Mouse (Mus musculus) erythroid progenitor cell, adult 5-6 weeks (primary cell): ENCODE results near the gene Tmem190. TPM values are rescaled to one million over a fixed set of nuclear protein-coding genes. Genes with fewer than 3 reads are reported as not detected.
A peak's percentile ranks its signal among the peaks of the same experiment; 100 is the strongest.
"Not testable (repeated sequence)": the region's sequence is repeated elsewhere in the genome, so short reads cannot be mapped to it uniquely, and the experiment has no call there.

ENCODE experiments used
- ATAC-seq: replicated peaks from 2 replicates; pipeline ENCODE4 v1.8.0; 2016; ENCODE audit warnings: moderate number of reproducible peaks, mild to moderate bottlenecking, moderate TSS enrichment, inconsistent platforms; ENCODE audit not compliant: poor library complexity, low FRiP score, severe bottlenecking
- total RNA-seq, 2 experiments: library from RNA; stranded (forward) in 1 of 2; stranded (reverse) in 1 of 2; fragments of 150-400 nt in 1 of 2; fragments of 186-747, 209-891 nt in 1 of 2; gene quantifications; 2 replicates each; pipeline versions ENCODE4 v1.2.3 to v1.2.4; 2015 to 2017; ENCODE audit warnings: low replicate concordance in 2 of 2

Tmem190 gene
- total RNA-seq, 2 experiments from 2014 or later = not detected

- ATAC-seq = no peak
These were observed 17.6 kb upstream of the Tmem190 start for GRCm38 (mm10) chr7:4764946-4765710.

GRCm38 (mm10) chr7:4771202-4771601 lies 11.5 kb upstream of the Tmem190 start, which contains the start of gene Fam71e2:
Fam71e2 (minus strand) TSS chr7:4771302.
- ATAC-seq = no peak

- no peak for ATAC-seq
These were observed 6.6 kb upstream of the Tmem190 start for GRCm38 (mm10) chr7:4776131-4776530.

GRCm38 (mm10) chr7:4776861-4777830 lies 5.6 kb upstream of the Tmem190 start:
- ATAC-seq = no peak

GRCm38 (mm10) chr7:4777851-4778637 lies 4.7 kb upstream of the Tmem190 start:
- ATAC-seq = no peak

GRCm38 (mm10) chr7:4779921-4780320 lies 2.8 kb upstream of the Tmem190 start:
- no peak for ATAC-seq

GRCm38 (mm10) chr7:4782130-4782529 lies 607 bp upstream of the Tmem190 start:
- no peak for ATAC-seq

GRCm38 (mm10) chr7:4783667-4784268 lies 1.0 kb downstream of the Tmem190 start:
- ATAC-seq = 0 out of 2 replicates have a peak, but pooled peaks have one; percentile 20

- ATAC-seq = no peak; the same call in 1 of the 2 replicates
These were observed 6.0 kb downstream of the Tmem190 start for GRCm38 (mm10) chr7:4788499-4789435.

GRCm38 (mm10) chr7:4789436-4789935 lies 6.7 kb downstream of the Tmem190 start, which contains the start of gene Tmem238:
Tmem238 (minus strand) TSS chr7:4789656.
- peak; percentile 47 for ATAC-seq

GRCm38 (mm10) chr7:4792278-4793212 lies 9.8 kb downstream of the Tmem190 start, which contains the start of gene Rpl28:
Rpl28 (plus strand) TSS chr7:4792874.
- peak; percentile 92 for ATAC-seq

GRCm38 (mm10) chr7:4793248-4793647 lies 10.5 kb downstream of the Tmem190 start:
- not testable (repeated sequence) for ATAC-seq

GRCm38 (mm10) chr7:4793674-4794073 lies 10.9 kb downstream of the Tmem190 start:
- no peak for ATAC-seq

- ATAC-seq = no peak
These were observed 12.0 kb downstream of the Tmem190 start for GRCm38 (mm10) chr7:4794631-4795168.

- 0 out of 2 replicates have a peak, but pooled peaks have one; percentile 40 for ATAC-seq
These were observed 13.2 kb downstream of the Tmem190 start for GRCm38 (mm10) chr7:4795767-4796433.

- no peak for ATAC-seq
These were observed 19.5 kb downstream of the Tmem190 start for GRCm38 (mm10) chr7:4802247-4802646.
